Mouse (Mus musculus) G1E (cell line): ENCODE data around the gene Bmpr1a.

ENCODE experiments used
- CTCF ChIP-seq: IDR thresholded peaks from 2 replicates; pipeline ENCODE4 v1.5.1; 2012; ENCODE audit warnings: low read depth, low read length, inconsistent platforms, mixed read lengths
- GATA1 ChIP-seq: IDR thresholded peaks from 2 replicates; pipeline ENCODE4 v1.6.1; 2012; ENCODE audit warnings: borderline replicate concordance, low read length, inconsistent platforms, mixed read lengths
- POLR2AphosphoS5 ChIP-seq: IDR thresholded peaks from 2 replicates; pipeline ENCODE4 v1.6.1; 2012; ENCODE audit warnings: low read depth, low read length, inconsistent platforms; ENCODE audit not compliant: insufficient replicate concordance
- TAL1 ChIP-seq: conservative IDR thresholded peaks from 2 replicates; pipeline ENCODE4 v1.6.1; 2012; ENCODE audit warnings: low read depth, low read length, inconsistent platforms, mixed read lengths

- no peak for TF ChIP-seq CTCF
- TF ChIP-seq GATA1: no peak
- TF ChIP-seq TAL1: no peak
- TF ChIP-seq POLR2AphosphoS5: no peak
Measured at GRCm38 (mm10) chr14:34552226-34552625, 49.1 kb upstream of the Bmpr1a start.
